Mouse (Mus musculus): ENCODE results near the gene Tmem184b. TPM values are rescaled to one million over a fixed set of nuclear protein-coding genes. Genes with fewer than 3 reads are reported as not detected.

The Tmem184b gene
- total and polyA plus RNA-seq, 2 experiments from 2014 or later: 30.1 to 75.7 TPM

- 1% methylated on average over 76 of the region's 77 CpGs for whole genome bisulfite sequencing
- peak overlapping the region; percentile 21; the same call in 1 of the 2 replicates for H3K27ac ChIP-seq (ENCODE audit: low read depth, low read length)
- DNase-seq (ENCODE audit: low spot score): peak; percentile 76
Measured at GRCm38 (mm10) chr15:79357036-79357911, 46.1 kb downstream of the Tmem184b start.

GRCm38 (mm10) chr15:79356481-79356880 lies 46.9 kb downstream of the Tmem184b start:
- peak overlapping the region; percentile 91 for H3K4me2 ChIP-seq (ENCODE audit: low read depth, low read length, poor library complexity, severe bottlenecking)
- no peak overlapping the region for H3K4me3 ChIP-seq (ENCODE audit: low read depth, low read length)
- peaks cover 5% of the 10 kb centered on the region; the same call in 1 of the 2 replicates for H3K4me1 ChIP-seq (ENCODE audit: insufficient read depth, low read length)
- no peak overlapping the region for H3K27ac ChIP-seq (ENCODE audit: low read depth, low read length)
- peaks cover 10% of the 10 kb centered on the region for H3K36me3 ChIP-seq (ENCODE audit: insufficient read depth, low read length)
- no peaks in the 10 kb centered on the region for H3K9me3 ChIP-seq (ENCODE audit: low read length)
- H3K27me3 ChIP-seq (ENCODE audit: insufficient read depth, low read length): peaks cover 5% of the 10 kb centered on the region; the same call in 1 of the 2 replicates
- 86% methylated on average over 8 of the region's 8 CpGs for WGBS
- ATAC-seq (ENCODE audit: low FRiP score) (no peak), DNase-seq (ENCODE audit: low spot score) (no peak)
- H3K9ac ChIP-seq (replicated peaks; ENCODE audit: low read length, poor library complexity, severe bottlenecking): peak overlapping the region; percentile 62; the same call in 1 of the 2 replicates
- TF ChIP-seq CTCF (IDR thresholded peaks at IDR 0.05): no peak

More at GRCm38 (mm10) chr15:79357036-79357911, 46.1 kb downstream of the Tmem184b start:
- Histone ChIP-seq H3K4me3 (ENCODE audit: low read depth, low read length) (peak overlapping the region; percentile 44), H3K27me3 (ENCODE audit: insufficient read depth, low read length) (peaks cover 5% of the 10 kb centered on the region; the same call in 1 of the 2 replicates), H3K4me1 (ENCODE audit: insufficient read depth, low read length) (peaks cover 5% of the 10 kb centered on the region; the same call in 1 of the 2 replicates), H3K4me2 (ENCODE audit: low read depth, low read length, poor library complexity, severe bottlenecking) (peak overlapping the region; percentile 91), H3K9me3 (ENCODE audit: low read length) (no peaks in the 10 kb centered on the region), H3K9ac (replicated peaks; ENCODE audit: low read length, poor library complexity, severe bottlenecking) (peak overlapping the region; percentile 62), H3K36me3 (ENCODE audit: insufficient read depth, low read length) (peaks cover 18% of the 10 kb centered on the region)
- peak; percentile 44 for TF ChIP-seq CTCF (IDR thresholded peaks at IDR 0.05)
- ATAC-seq (ENCODE audit: low FRiP score): peak; percentile 71

GRCm38 (mm10) chr15:79354619-79355018 lies 48.8 kb downstream of the Tmem184b start:
- no peak for TF ChIP-seq CTCF (IDR thresholded peaks at IDR 0.05)
- H3K27me3 ChIP-seq (ENCODE audit: insufficient read depth, low read length): peaks cover 5% of the 10 kb centered on the region; the same call in 1 of the 2 replicates
- H3K9ac ChIP-seq (replicated peaks; ENCODE audit: low read length, poor library complexity, severe bottlenecking): no peak overlapping the region
- H3K4me3 ChIP-seq (ENCODE audit: low read depth, low read length): no peak overlapping the region
- H3K27ac ChIP-seq (ENCODE audit: low read depth, low read length): no peak overlapping the region
- no peaks in the 10 kb centered on the region for H3K9me3 ChIP-seq (ENCODE audit: low read length)
- no peak for ATAC-seq (ENCODE audit: low FRiP score)
- H3K4me2 ChIP-seq (ENCODE audit: low read depth, low read length, poor library complexity, severe bottlenecking): no peak overlapping the region
- 88% methylated on average over 4 of the region's 4 CpGs for WGBS
- no peak for DNase-seq (ENCODE audit: low spot score)
- H3K4me1 ChIP-seq (ENCODE audit: insufficient read depth, low read length): peaks cover 5% of the 10 kb centered on the region; the same call in 1 of the 2 replicates
- 0 out of 2 replicates have a peak, but pooled peaks cover 3% of the 10 kb centered on the region for H3K36me3 ChIP-seq (ENCODE audit: insufficient read depth, low read length)

GRCm38 (mm10) chr15:79353690-79354305 lies 49.6 kb downstream of the Tmem184b start:
- DNase-seq (ENCODE audit: low spot score) (no peak), ATAC-seq (ENCODE audit: low FRiP score) (no peak)
- Histone ChIP-seq H3K9me3 (ENCODE audit: low read length) (no peaks in the 10 kb centered on the region), H3K27ac (ENCODE audit: low read depth, low read length) (no peak overlapping the region), H3K27me3 (ENCODE audit: insufficient read depth, low read length) (peaks cover 10% of the 10 kb centered on the region; the same call in 1 of the 2 replicates), H3K9ac (replicated peaks; ENCODE audit: low read length, poor library complexity, severe bottlenecking) (no peak overlapping the region), H3K36me3 (ENCODE audit: insufficient read depth, low read length) (no peaks in the 10 kb centered on the region), H3K4me3 (ENCODE audit: low read depth, low read length) (no peak overlapping the region), H3K4me1 (ENCODE audit: insufficient read depth, low read length) (peaks cover 5% of the 10 kb centered on the region; the same call in 1 of the 2 replicates), H3K4me2 (ENCODE audit: low read depth, low read length, poor library complexity, severe bottlenecking) (no peak overlapping the region)
- 91% methylated on average over 5 of the region's 5 CpGs for WGBS
- TF ChIP-seq CTCF (IDR thresholded peaks at IDR 0.05): no peak

GRCm38 (mm10) chr15:79352479-79352878 lies 50.9 kb downstream of the Tmem184b start:
- DNase-seq (ENCODE audit: low spot score) (no peak), ATAC-seq (ENCODE audit: low FRiP score) (no peak)
- Histone ChIP-seq H3K36me3 (ENCODE audit: insufficient read depth, low read length) (no peaks in the 10 kb centered on the region), H3K4me1 (ENCODE audit: insufficient read depth, low read length) (peaks cover 5% of the 10 kb centered on the region; the same call in 1 of the 2 replicates), H3K9me3 (ENCODE audit: low read length) (no peaks in the 10 kb centered on the region), H3K9ac (replicated peaks; ENCODE audit: low read length, poor library complexity, severe bottlenecking) (no peak overlapping the region), H3K27me3 (ENCODE audit: insufficient read depth, low read length) (peaks cover 11% of the 10 kb centered on the region; the same call in 1 of the 2 replicates), H3K4me2 (ENCODE audit: low read depth, low read length, poor library complexity, severe bottlenecking) (no peak overlapping the region), H3K4me3 (ENCODE audit: low read depth, low read length) (no peak overlapping the region), H3K27ac (ENCODE audit: low read depth, low read length) (no peak overlapping the region)
- TF ChIP-seq CTCF (IDR thresholded peaks at IDR 0.05): no peak
- 89% methylated on average over 6 of the region's 6 CpGs for WGBS
